In genomic region chr2:27677411-27678310, GRCm38 (mm10) we compare ENCODE assay signal across 7 mouse cellular contexts. TPM values are rescaled to one million over a fixed set of nuclear protein-coding genes. Genes with fewer than 3 reads are reported as not detected.
DNase-seq lines count a peak whose midpoint lies in the region; ATAC-seq and TF ChIP-seq lines count a peak whose summit lies in the region.

No protein-coding gene starts in this region.

- peaks cover 2 to 4% of the 10 kb centered on the region in 2 experiments; a peak in 3 of 4 replicates for H3K4me1 ChIP-seq in MEL (ENCODE audit: control insufficient read depth in 1 of 2, insufficient read depth in 2 of 2, low read length in 2 of 2)
- peaks cover 74% of the 10 kb centered on the region for H3K4me1 ChIP-seq in heart, embryonic 10.5 days
- peaks cover 42% of the 10 kb centered on the region for H3K4me1 ChIP-seq in kidney, embryonic 14.5 days (ENCODE audit: control insufficient read depth, insufficient read depth, low read length)

- H3K4me3 ChIP-seq in MEL (ENCODE audit: control insufficient read depth in 1 of 2, insufficient read depth in 1 of 2, low read depth in 2 of 2, low read length in 2 of 2) (peak overlapping the region; percentile 65 to 99), macrophage (ENCODE audit: inconsistent target) (peak overlapping the region; percentile 51)
- H3K4me3 ChIP-seq in heart, embryonic 10.5 days = peak overlapping the region; percentile 98
- peak overlapping the region; percentile 74 for H3K4me3 ChIP-seq in kidney, embryonic 14.5 days (ENCODE audit: low read length)

- H3K79me2 ChIP-seq in MEL (ENCODE audit: control insufficient read depth, insufficient read depth, low read length, poor library complexity) (no peaks in the 10 kb centered on the region; the same call in 1 of the 2 replicates), macrophage (ENCODE audit: inconsistent target) (peaks cover 49% of the 10 kb centered on the region)

- no peak for TF ChIP-seq EP300 in MEL (IDR thresholded peaks at IDR 0.05; ENCODE audit: low read depth in 1 of 2, low read length in 2 of 2)

- peak overlapping the region; percentile 60 for H3K4me2 ChIP-seq in kidney, embryonic 14.5 days (replicated peaks; ENCODE audit: low read depth, low read length)

- H3K36me3 ChIP-seq in MEL (ENCODE audit: control insufficient read depth in 1 of 2, insufficient read depth in 2 of 2, low read length in 2 of 2) (no peaks in the 10 kb centered on the region), macrophage (ENCODE audit: inconsistent target) (no peaks in the 10 kb centered on the region)
- H3K36me3 ChIP-seq in heart, embryonic 10.5 days = no peaks in the 10 kb centered on the region
- no peaks in the 10 kb centered on the region for H3K36me3 ChIP-seq in kidney, embryonic 14.5 days (ENCODE audit: control insufficient read depth, insufficient read depth, low read length)

- no peaks in the 10 kb centered on the region for H3K27me3 ChIP-seq in MEL (ENCODE audit: control insufficient read depth in 1 of 2, insufficient read depth in 2 of 2, low read length in 2 of 2)
- H3K27me3 ChIP-seq in heart, embryonic 10.5 days (ENCODE audit: insufficient read depth, poor library complexity, severe bottlenecking) = peaks cover 31% of the 10 kb centered on the region
- H3K27me3 ChIP-seq in kidney, embryonic 14.5 days (ENCODE audit: control insufficient read depth, insufficient read depth, low read length) = peaks cover 5% of the 10 kb centered on the region; the same call in 1 of the 2 replicates

- H3K27ac ChIP-seq in MEL (ENCODE audit: control insufficient read depth, low read depth, low read length) = no peak overlapping the region
- H3K27ac ChIP-seq in heart, embryonic 10.5 days = peak overlapping the region; percentile 98
- H3K27ac ChIP-seq in kidney, embryonic 14.5 days (ENCODE audit: low read depth, low read length) = peak overlapping the region; percentile 92
- peak overlapping the region; percentile 31; the same call in 1 of the 2 replicates for H3K27ac ChIP-seq in macrophage

- DNase-seq in CD4-positive, CD25-positive, alpha-beta regulatory T cell, adult 2 months (ENCODE audit: low read depth, low spot score) = peak; percentile 47
- DNase-seq in MEL (ENCODE audit: low read depth, low spot score) = peak; percentile 36
- DNase-seq in cerebellum, postnatal 36 days = peak; percentile 33 to 36
- DNase-seq in heart, embryonic 10.5 days (ENCODE audit: low spot score) = no peak
- DNase-seq in testis, postnatal 10 days (ENCODE audit: low spot score) = peak; percentile 74

- H3K9me3 ChIP-seq in MEL (replicated peaks; ENCODE audit: insufficient read depth, low read length) = no peaks in the 10 kb centered on the region
- no peaks in the 10 kb centered on the region for H3K9me3 ChIP-seq in heart, embryonic 10.5 days
- H3K9me3 ChIP-seq in kidney, embryonic 14.5 days (ENCODE audit: control insufficient read depth, low read length) = no peaks in the 10 kb centered on the region

- no peak for TF ChIP-seq CTCF in MEL (IDR thresholded peaks at IDR 0.05 in 2 of 3, conservative IDR thresholded peaks at IDR 0.05 in 1 of 3; ENCODE audit: control insufficient read depth in 1 of 3, insufficient read depth in 1 of 3, low read depth in 2 of 3, low read length in 3 of 3, poor library complexity in 1 of 3, severe bottlenecking in 1 of 3)

- under 1% methylated on average over 75 of the region's 77 CpGs for whole genome bisulfite sequencing in heart, embryonic 10.5 days
- WGBS in kidney, embryonic 14.5 days = under 1% methylated on average over 77 of the region's 77 CpGs
- WGBS in macrophage (ENCODE audit: missing documents) = 1% methylated on average over 69 of the region's 77 CpGs

- H3K9ac ChIP-seq in MEL (ENCODE audit: control insufficient read depth, low read depth, low read length, poor library complexity, severe bottlenecking) = peak overlapping the region; percentile 79
- H3K9ac ChIP-seq in kidney, embryonic 14.5 days (ENCODE audit: low read depth, low read length) = peak overlapping the region; percentile 93

- ATAC-seq in kidney, embryonic 14.5 days (ENCODE audit: low FRiP score, low TSS enrichment) = no peak

- TF ChIP-seq POLR2A in MEL (IDR thresholded peaks at IDR 0.05; ENCODE audit: control insufficient read depth in 1 of 2, insufficient read depth in 1 of 2, low read depth in 1 of 2, low read length in 2 of 2, poor library complexity in 1 of 2) = no peak

- TF ChIP-seq RAD21 in MEL (IDR thresholded peaks at IDR 0.05; ENCODE audit: low read depth, low read length) = no peak

TF ChIP-seq in MEL, 35 proteins besides CTCF, POLR2A, EP300 and RAD21:
- TF ChIP-seq USF1 (IDR thresholded peaks at IDR 0.05; ENCODE audit: low read depth, low read length) (no peak), E2F4 (IDR thresholded peaks at IDR 0.05; ENCODE audit: borderline replicate concordance, low read depth, low read length) (no peak), SIN3A (IDR thresholded peaks at IDR 0.05; ENCODE audit: low read length) (no peak), SMC3 (IDR thresholded peaks at IDR 0.05; ENCODE audit: low read depth, low read length) (no peak), HCFC1 (IDR thresholded peaks at IDR 0.05; ENCODE audit: low read depth, low read length) (no peak), GATA1 (IDR thresholded peaks at IDR 0.05; ENCODE audit: low read depth, low read length) (no peak), MAZ (IDR thresholded peaks at IDR 0.05; ENCODE audit: low read depth, low read length) (no peak), RCOR1 (IDR thresholded peaks at IDR 0.05; ENCODE audit: low read depth, low read length) (no peak)

RNA-seq across cellular contexts. Expression of gene Rxra, which starts 1.4 kb away (rescaled TPM):
- total RNA-seq in MEL (2012; rRNA removed) = 9.6 and 11.7 TPM in 2 replicates
- polyA plus RNA-seq in MEL (2012; ENCODE audit: insufficient read depth in 1 of 2, insufficient read length in 2 of 2, low read depth in 1 of 2, low replicate concordance in 2 of 2, missing spikeins in 1 of 2) (10 to 100 TPM in 1 of 2 experiments, not detected in 1; 19.6 TPM), macrophage (2018) (41.3 to 42.8 TPM (median 41.9 TPM) in 3 replicates)
- 6.4 and 8.0 TPM in 2 replicates for polyA plus RNA-seq in heart, embryonic 10.5 days (2016; fragmentation: Nextera tagmentation; extraction: Ambion mirVana)
- 5.9 and 6.2 TPM in 2 replicates for polyA plus RNA-seq in kidney, embryonic 14.5 days (2014; fragmentation: Nextera tagmentation; extraction: Ambion mirVana)
- total RNA-seq in macrophage (2018; cell fraction: chromatin; rRNA removed) = 10 to 100 TPM in 21 of 26 experiments, 1 to 10 TPM in 5; 3.9 to 46.2 (median 29.2) TPM
- 10 to 100 TPM; 24.1 to 65.6 (median 50.5) TPM for total RNA-seq in macrophage (2018; cell fraction: cytosol; rRNA removed)
- 10 to 100 TPM in 25 of 26 experiments, 1 to 10 TPM in 1; 8.2 to 53.4 (median 42.8) TPM for total RNA-seq in macrophage (2018; cell fraction: nucleus; rRNA removed)
